Mouse (Mus musculus) kidney, embryonic 14.5 days (tissue): ENCODE results near the gene Sub1. TPM values are rescaled to one million over a fixed set of nuclear protein-coding genes. Genes with fewer than 3 reads are reported as not detected.

Source experiments
- ATAC-seq: fragments of 200-750 bp; cut with Nextera tagmentation; 2 replicates; pipeline ENCODE4 v1.8.0; 2017; ENCODE audit warnings: moderate number of reproducible peaks, mild to moderate bottlenecking, moderate TSS enrichment, moderate library complexity; ENCODE audit not compliant: low FRiP score, low TSS enrichment
- H3K27ac ChIP-seq: fragments of 300-500 bp; sonication (generic); 2 replicates; pipeline ENCODE4 v1.5.1; 2014; ENCODE audit warnings: low read depth, mild to moderate bottlenecking, low read length, moderate library complexity, mixed read lengths
- H3K27me3 ChIP-seq: fragments of 300-500 bp; sonication (generic); 2 replicates; pipeline ENCODE4 v1.6.1; 2014; ENCODE audit warnings: mild to moderate bottlenecking, low read length; ENCODE audit not compliant: control insufficient read depth, insufficient read depth
- H3K36me3 ChIP-seq: fragments of 300-500 bp; sonication (generic); 2 replicates; pipeline ENCODE4 v1.6.1; 2014; ENCODE audit warnings: low read length, mixed read lengths; ENCODE audit not compliant: control insufficient read depth, insufficient read depth
- H3K4me1 ChIP-seq: fragments of 300-500 bp; sonication (generic); 2 replicates; pipeline ENCODE4 v1.6.1; 2014; ENCODE audit warnings: low read length, mixed read lengths; ENCODE audit not compliant: control insufficient read depth, insufficient read depth
- H3K4me2 ChIP-seq: fragments of 300-500 bp; sonication (generic); replicated peaks from 2 replicates; pipeline ENCODE4 v1.6.1; 2014; ENCODE audit warnings: low read depth, mild to moderate bottlenecking, low read length
- H3K4me3 ChIP-seq: fragments of 300-500 bp; sonication (generic); 2 replicates; pipeline ENCODE4 v1.5.1; 2014; ENCODE audit warnings: mild to moderate bottlenecking, low read length
- H3K9ac ChIP-seq: fragments of 300-500 bp; sonication (generic); 2 replicates; pipeline ENCODE4 v1.6.1; 2014; ENCODE audit warnings: low read depth, mild to moderate bottlenecking, low read length, moderate library complexity
- H3K9me3 ChIP-seq: fragments of 300-500 bp; sonication (generic); 2 replicates; pipeline ENCODE4 v1.6.1; 2016; ENCODE audit warnings: low read length; ENCODE audit not compliant: control insufficient read depth
- WGBS: fragments of 180-500 bp; shearing (Covaris S2); extraction: QIAGEN DNeasy Blood & Tissue Kit; methylation state at CpG from one replicate; pipeline ENCODE4 v1.1.7; 2014; 5-methylcytosine and 5-hydroxymethylcytosine counted together
- polyA plus RNA-seq: library from polyadenylated mRNA; unstranded; fragments of >200 nt; fragmentation: Nextera tagmentation; extraction: Ambion mirVana; gene quantifications from 2 replicates; pipeline ENCODE4 v1.2.1, GENCODE M21; 2014

Gene Sub1
- polyA plus RNA-seq, 1 experiment from 2014 or later = 790 TPM

GRCm38 (mm10) chr15:12018428-12018757 is 21.6 kb upstream of the Sub1 start:
- Histone ChIP-seq H3K4me1 (peaks cover 3% of the 10 kb centered on the region; the same call in 1 of the 2 replicates), H3K9me3 (no peaks in the 10 kb centered on the region), H3K4me3 (no peak overlapping the region), H3K27me3 (no peaks in the 10 kb centered on the region), H3K36me3 (no peaks in the 10 kb centered on the region), H3K4me2 (no peak overlapping the region), H3K27ac (no peak overlapping the region), H3K9ac (no peak overlapping the region)
- 62% methylated on average over 6 of the region's 6 CpGs for WGBS
- no peak for ATAC-seq

- ATAC-seq = 0 out of 2 replicates have a peak, but pooled peaks have one; percentile 32
- no peak overlapping the region for H3K4me2 ChIP-seq
Observed at GRCm38 (mm10) chr15:12017700-12018427, 21.1 kb upstream of the Sub1 start.

GRCm38 (mm10) chr15:12014197-12014905 is 17.6 kb upstream of the Sub1 start:
- WGBS = 80% methylated on average over 5 of the region's 5 CpGs
- no peak overlapping the region for H3K4me3 ChIP-seq

More at GRCm38 (mm10) chr15:12017700-12018427, 21.1 kb upstream of the Sub1 start:
- H3K27ac ChIP-seq = no peak overlapping the region
- H3K4me1 ChIP-seq = peaks cover 3% of the 10 kb centered on the region; the same call in 1 of the 2 replicates
- H3K27me3 ChIP-seq = no peaks in the 10 kb centered on the region
- no peaks in the 10 kb centered on the region for H3K36me3 ChIP-seq
- H3K9me3 ChIP-seq = no peaks in the 10 kb centered on the region
- H3K9ac ChIP-seq = no peak overlapping the region
- WGBS = 19% methylated on average over 13 of the region's 13 CpGs
- H3K4me3 ChIP-seq = no peak overlapping the region

GRCm38 (mm10) chr15:12013532-12014196 is 16.9 kb upstream of the Sub1 start:
- Histone ChIP-seq H3K9ac (no peak overlapping the region), H3K4me2 (no peak overlapping the region), H3K27me3 (no peaks in the 10 kb centered on the region), H3K4me1 (peaks cover 3% of the 10 kb centered on the region; the same call in 1 of the 2 replicates), H3K27ac (no peak overlapping the region), H3K9me3 (no peaks in the 10 kb centered on the region), H3K36me3 (no peaks in the 10 kb centered on the region), H3K4me3 (no peak overlapping the region)
- ATAC-seq = no peak
- 69% methylated on average over 6 of the region's 6 CpGs for WGBS

More at GRCm38 (mm10) chr15:12014197-12014905, 17.6 kb upstream of the Sub1 start:
- no peaks in the 10 kb centered on the region for H3K36me3 ChIP-seq
- H3K27ac ChIP-seq = no peak overlapping the region
- ATAC-seq = no peak
- H3K27me3 ChIP-seq = no peaks in the 10 kb centered on the region
- no peaks in the 10 kb centered on the region for H3K9me3 ChIP-seq
- no peak overlapping the region for H3K9ac ChIP-seq
- no peak overlapping the region for H3K4me2 ChIP-seq
- peaks cover 3% of the 10 kb centered on the region; the same call in 1 of the 2 replicates for H3K4me1 ChIP-seq

GRCm38 (mm10) chr15:12010602-12011044 is 13.8 kb upstream of the Sub1 start:
- no peaks in the 10 kb centered on the region for H3K36me3 ChIP-seq
- no peak for ATAC-seq
- H3K27me3 ChIP-seq = no peaks in the 10 kb centered on the region
- H3K9me3 ChIP-seq = no peaks in the 10 kb centered on the region
- H3K4me3 ChIP-seq = peak overlapping the region; percentile 22
- H3K27ac ChIP-seq = no peak overlapping the region
- H3K4me1 ChIP-seq = no peaks in the 10 kb centered on the region
- H3K9ac ChIP-seq = no peak overlapping the region
- WGBS = 38% methylated on average over 18 of the region's 18 CpGs
- H3K4me2 ChIP-seq = peak overlapping the region; percentile 44

GRCm38 (mm10) chr15:12009712-12010601 is 13.2 kb upstream of the Sub1 start:
- 64% methylated on average over 23 of the region's 23 CpGs for WGBS
- peak overlapping the region; percentile 44 for H3K4me2 ChIP-seq
- no peaks in the 10 kb centered on the region for H3K4me1 ChIP-seq
- no peak overlapping the region for H3K27ac ChIP-seq
- ATAC-seq = no peak
- H3K9ac ChIP-seq = no peak overlapping the region
- peak overlapping the region; percentile 22 for H3K4me3 ChIP-seq
- no peaks in the 10 kb centered on the region for H3K27me3 ChIP-seq
- H3K9me3 ChIP-seq = no peaks in the 10 kb centered on the region
- H3K36me3 ChIP-seq = no peaks in the 10 kb centered on the region

- no peaks in the 10 kb centered on the region for H3K36me3 ChIP-seq
Observed at GRCm38 (mm10) chr15:12008894-12009293, 12.1 kb upstream of the Sub1 start.

GRCm38 (mm10) chr15:12007971-12008800 is 11.4 kb upstream of the Sub1 start:
- Histone ChIP-seq H3K4me2 (no peak overlapping the region), H3K9ac (no peak overlapping the region), H3K27ac (no peak overlapping the region), H3K4me1 (no peaks in the 10 kb centered on the region), H3K27me3 (no peaks in the 10 kb centered on the region), H3K9me3 (no peaks in the 10 kb centered on the region), H3K36me3 (no peaks in the 10 kb centered on the region), H3K4me3 (no peak overlapping the region)
- no peak for ATAC-seq
- 63% methylated on average over 13 of the region's 13 CpGs for WGBS

More at GRCm38 (mm10) chr15:12008894-12009293, 12.1 kb upstream of the Sub1 start:
- Histone ChIP-seq H3K27me3 (no peaks in the 10 kb centered on the region), H3K4me1 (no peaks in the 10 kb centered on the region), H3K4me3 (no peak overlapping the region), H3K9ac (no peak overlapping the region), H3K4me2 (no peak overlapping the region), H3K9me3 (no peaks in the 10 kb centered on the region), H3K27ac (no peak overlapping the region)
- 85% methylated on average over 5 of the region's 5 CpGs for WGBS
- no peak for ATAC-seq
